Mouse (Mus musculus): ENCODE results near the gene Cd6. TPM values are rescaled to one million over a fixed set of nuclear protein-coding genes. Genes with fewer than 3 reads are reported as not detected.

Cd6 gene
- polyA plus RNA-seq, 1 experiment, result 3.5 TPM

DNA sequence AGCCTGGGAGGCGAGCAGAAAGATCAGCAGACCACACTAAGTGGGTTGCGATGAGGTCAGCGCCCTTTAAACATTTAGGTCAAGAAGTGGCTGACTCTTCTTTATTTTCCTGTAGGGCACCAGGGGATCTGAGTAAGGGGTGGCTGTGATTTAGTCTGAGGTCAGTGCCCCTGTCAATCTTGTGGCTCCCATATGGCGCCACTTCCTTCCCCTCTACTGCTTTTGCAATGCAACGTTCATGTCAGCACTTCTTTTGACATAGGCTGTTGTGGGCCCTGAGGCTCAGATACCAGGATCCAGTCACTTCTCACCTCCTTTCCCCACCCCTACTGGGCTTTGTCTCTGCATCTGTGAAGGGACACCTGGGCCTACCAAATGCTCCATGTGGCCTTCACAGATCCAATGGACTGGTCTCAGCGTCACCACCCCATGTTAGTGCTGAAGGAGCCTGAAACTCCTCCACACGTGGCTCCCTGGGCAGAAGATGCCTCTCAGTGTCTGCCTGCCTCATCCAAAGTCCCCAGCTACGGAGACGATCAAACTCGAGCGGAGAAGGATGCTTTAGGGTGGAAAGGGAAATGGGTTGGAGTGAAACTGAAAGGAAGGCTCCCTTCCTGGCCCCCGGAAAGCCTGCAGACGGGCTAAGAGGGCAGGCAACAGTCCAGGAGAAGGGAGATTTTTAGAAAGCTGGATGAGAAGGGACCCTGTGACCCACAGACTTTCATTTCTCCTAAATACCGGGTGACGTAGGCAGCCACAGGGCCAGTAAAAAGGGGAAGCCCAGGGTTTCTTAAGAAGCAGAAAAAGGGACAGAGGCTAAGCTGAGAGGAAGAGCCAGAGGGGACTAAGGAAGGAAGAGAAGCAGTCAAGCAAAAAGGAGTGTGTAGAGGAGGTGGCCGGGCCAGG lies 12.1 kb upstream of the Cd6 start:
- WGBS, result 46% methylated on average over 16 of the region's 16 CpGs
- H3K4me3 ChIP-seq (replicated peaks; ENCODE audit: extremely low read depth, low read depth, low read length), result peak overlapping the region; percentile 40
- peak; percentile 16 for DNase-seq
- no peak for TF ChIP-seq CTCF (IDR thresholded peaks at IDR 0.05; ENCODE audit: insufficient read depth, low read length)
- TF ChIP-seq POLR2A (IDR thresholded peaks at IDR 0.05; ENCODE audit: borderline replicate concordance, extremely low read depth, low read depth, low read length), result 0 out of 2 replicates have a peak, but pooled peaks have one; percentile 13
- H3K4me1 ChIP-seq (ENCODE audit: control insufficient read depth, insufficient read depth, low read length), result peaks cover 3% of the 10 kb centered on the region; the same call in 1 of the 2 replicates

- Histone ChIP-seq H3K4me3 (replicated peaks; ENCODE audit: extremely low read depth, low read depth, low read length) (no peak within 1 kb of the TSS), H3K4me1 (ENCODE audit: control insufficient read depth, insufficient read depth, low read length) (peaks cover 3% of the 10 kb centered on the region; the same call in 1 of the 2 replicates)
- TF ChIP-seq CTCF (IDR thresholded peaks at IDR 0.05; ENCODE audit: insufficient read depth, low read length), result no peak
- TF ChIP-seq POLR2A (IDR thresholded peaks at IDR 0.05; ENCODE audit: borderline replicate concordance, extremely low read depth, low read depth, low read length), result no peak
- 64% methylated on average over 15 of the region's 15 CpGs for WGBS
- no peak for DNase-seq
These were observed 9.4 kb upstream of the Cd6 start, which contains the start of gene Slc15a3 for GRCm38 (mm10) chr19:10839010-10839892. Slc15a3 (plus strand) TSS chr19:10839727.

DNA sequence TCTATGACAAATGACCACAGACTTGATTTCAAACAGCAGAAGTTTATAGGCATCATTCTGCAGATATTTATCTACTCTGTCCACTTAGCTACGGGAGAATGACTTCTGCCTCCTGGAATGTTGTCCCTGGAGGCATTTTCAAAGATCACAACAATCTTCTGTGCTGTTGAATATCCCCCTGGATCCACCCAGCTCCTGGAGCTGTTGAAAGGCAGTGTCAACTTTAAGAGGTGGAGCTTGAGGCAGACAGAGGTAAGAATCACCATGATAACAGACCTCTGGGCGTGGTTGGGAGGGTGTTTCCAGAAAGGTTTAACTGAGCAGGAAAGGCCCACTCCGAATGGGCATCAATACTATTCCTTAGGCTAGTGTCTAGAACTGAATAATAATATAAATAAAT lies 5.8 kb upstream of the Cd6 start:
- no peak overlapping the region for H3K4me3 ChIP-seq (replicated peaks; ENCODE audit: extremely low read depth, low read depth, low read length)
- WGBS, result 71% methylated on average over 3 of the region's 3 CpGs
- TF ChIP-seq POLR2A (IDR thresholded peaks at IDR 0.05; ENCODE audit: borderline replicate concordance, extremely low read depth, low read depth, low read length) (no peak), CTCF (IDR thresholded peaks at IDR 0.05; ENCODE audit: insufficient read depth, low read length) (no peak)
- no peak for DNase-seq
- H3K4me1 ChIP-seq (ENCODE audit: control insufficient read depth, insufficient read depth, low read length), result no peaks in the 10 kb centered on the region

GRCm38 (mm10) chr19:10833611-10834010 lies 3.8 kb upstream of the Cd6 start:
- Histone ChIP-seq H3K4me3 (replicated peaks; ENCODE audit: extremely low read depth, low read depth, low read length) (no peak overlapping the region), H3K4me1 (ENCODE audit: control insufficient read depth, insufficient read depth, low read length) (no peaks in the 10 kb centered on the region)
- 76% methylated on average over 3 of the region's 3 CpGs for WGBS
- no peak for DNase-seq
- TF ChIP-seq POLR2A (IDR thresholded peaks at IDR 0.05; ENCODE audit: borderline replicate concordance, extremely low read depth, low read depth, low read length) (no peak), CTCF (IDR thresholded peaks at IDR 0.05; ENCODE audit: insufficient read depth, low read length) (no peak)

- Histone ChIP-seq H3K4me1 (ENCODE audit: control insufficient read depth, insufficient read depth, low read length) (no peaks in the 10 kb centered on the region), H3K4me3 (replicated peaks; ENCODE audit: extremely low read depth, low read depth, low read length) (no peak overlapping the region)
- WGBS, result 55% methylated on average over 3 of the region's 3 CpGs
- no peak for TF ChIP-seq CTCF (IDR thresholded peaks at IDR 0.05; ENCODE audit: insufficient read depth, low read length)
- no peak for TF ChIP-seq POLR2A (IDR thresholded peaks at IDR 0.05; ENCODE audit: borderline replicate concordance, extremely low read depth, low read depth, low read length)
- DNase-seq, result no peak
These were observed 2.2 kb upstream of the Cd6 start for GRCm38 (mm10) chr19:10832030-10832429.

DNA sequence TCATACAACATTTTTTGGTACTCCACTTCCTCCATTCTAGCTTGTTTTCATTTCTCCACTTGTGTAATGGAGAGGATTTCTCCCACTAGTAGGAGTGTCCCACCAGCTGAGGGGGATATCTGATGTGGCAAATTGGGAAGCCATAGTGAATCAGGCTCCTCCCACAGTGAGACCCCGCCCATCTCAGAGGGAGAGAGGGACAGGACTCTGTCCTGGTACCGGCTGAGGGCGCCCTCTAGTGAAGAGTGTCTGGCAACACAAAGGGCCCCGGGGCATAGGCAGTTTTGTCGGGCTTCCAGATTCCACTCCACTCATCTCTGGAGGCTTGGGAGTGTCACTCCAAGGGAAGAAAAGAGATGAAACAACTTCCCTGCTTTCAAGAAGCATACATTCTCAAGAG lies 1.6 kb upstream of the Cd6 start:
- TF ChIP-seq POLR2A (IDR thresholded peaks at IDR 0.05; ENCODE audit: borderline replicate concordance, extremely low read depth, low read depth, low read length) (no peak), CTCF (IDR thresholded peaks at IDR 0.05; ENCODE audit: insufficient read depth, low read length) (peak; percentile 35; the same call in 1 of the 2 replicates)
- peak; percentile 64 for DNase-seq
- 10% methylated on average over 5 of the region's 5 CpGs for WGBS
- Histone ChIP-seq H3K4me1 (ENCODE audit: control insufficient read depth, insufficient read depth, low read length) (no peaks in the 10 kb centered on the region), H3K4me3 (replicated peaks; ENCODE audit: extremely low read depth, low read depth, low read length) (no peak overlapping the region)

DNA sequence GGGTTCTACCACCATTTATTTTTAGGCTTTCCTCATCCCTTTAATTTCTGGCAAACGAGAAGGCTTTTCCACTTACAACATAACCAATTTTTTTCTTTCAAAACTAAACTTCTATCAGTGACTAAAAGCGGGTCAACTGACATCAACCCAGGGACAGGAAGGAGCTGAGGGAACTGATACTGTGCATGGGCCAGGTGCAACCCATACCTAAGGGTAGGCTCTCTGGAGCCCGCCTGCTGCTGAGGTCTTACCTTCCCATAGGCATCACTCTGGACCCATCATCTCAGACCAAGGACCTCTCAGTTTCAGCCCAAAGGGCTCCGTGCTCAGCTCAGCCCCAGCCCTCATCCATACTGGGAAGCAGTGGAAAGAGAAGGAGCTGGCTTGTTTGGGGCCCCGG lies 1.5 kb downstream of the Cd6 start:
- TF ChIP-seq CTCF (IDR thresholded peaks at IDR 0.05; ENCODE audit: insufficient read depth, low read length) (no peak), POLR2A (IDR thresholded peaks at IDR 0.05; ENCODE audit: borderline replicate concordance, extremely low read depth, low read depth, low read length) (no peak)
- WGBS, result 85% methylated on average over 5 of the region's 5 CpGs
- Histone ChIP-seq H3K4me3 (replicated peaks; ENCODE audit: extremely low read depth, low read depth, low read length) (no peak overlapping the region), H3K4me1 (ENCODE audit: control insufficient read depth, insufficient read depth, low read length) (no peaks in the 10 kb centered on the region)
- no peak for DNase-seq

- DNase-seq, result no peak
- no peak overlapping the region for H3K4me3 ChIP-seq (replicated peaks; ENCODE audit: extremely low read depth, low read depth, low read length)
- 75% methylated on average over 7 of the region's 7 CpGs for WGBS
- no peaks in the 10 kb centered on the region for H3K4me1 ChIP-seq (ENCODE audit: control insufficient read depth, insufficient read depth, low read length)
- no peak for TF ChIP-seq CTCF (IDR thresholded peaks at IDR 0.05; ENCODE audit: insufficient read depth, low read length)
- no peak for TF ChIP-seq POLR2A (IDR thresholded peaks at IDR 0.05; ENCODE audit: borderline replicate concordance, extremely low read depth, low read depth, low read length)
These were observed 5.8 kb downstream of the Cd6 start for GRCm38 (mm10) chr19:10824061-10824460.

DNA sequence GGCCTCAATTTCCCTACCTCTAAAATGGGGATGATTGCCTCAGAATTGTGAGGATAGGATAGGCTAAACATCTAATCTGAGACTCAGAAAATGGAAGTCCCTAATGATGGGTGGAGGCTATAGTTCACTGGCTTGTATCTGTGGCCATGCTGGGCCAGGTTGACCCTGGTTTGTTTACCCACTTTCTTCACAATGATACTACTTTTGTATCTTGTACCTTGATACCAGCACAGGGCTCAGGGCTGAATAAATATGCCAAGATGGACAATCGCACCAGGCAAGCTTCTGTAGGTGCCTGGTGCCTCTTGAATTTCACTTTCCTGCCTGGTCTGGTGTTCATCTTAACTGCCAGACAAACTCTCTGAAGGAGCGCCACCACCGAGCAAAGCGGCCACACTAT lies 7.3 kb downstream of the Cd6 start:
- no peak for TF ChIP-seq CTCF (IDR thresholded peaks at IDR 0.05; ENCODE audit: insufficient read depth, low read length)
- WGBS, result 98% methylated on average over 4 of the region's 4 CpGs
- no peak for DNase-seq

More for the DNA sequence above, 7.3 kb downstream of the Cd6 start:
- Histone ChIP-seq H3K4me1 (ENCODE audit: control insufficient read depth, insufficient read depth, low read length) (no peaks in the 10 kb centered on the region), H3K4me3 (replicated peaks; ENCODE audit: extremely low read depth, low read depth, low read length) (no peak overlapping the region)

Measured in lung, adult 2 months (tissue).